Mouse (Mus musculus) hindbrain, embryonic 16.5 days (tissue): ENCODE results near the gene Emc9. TPM values are rescaled to one million over a fixed set of nuclear protein-coding genes. Genes with fewer than 3 reads are reported as not detected.
A peak's percentile ranks its signal among the peaks of the same experiment; 100 is the strongest.

Source experiments
- ATAC-seq: fragments of 200-750 bp; cut with Nextera tagmentation; 2 replicates; pipeline ENCODE4 v1.8.0; 2017; ENCODE audit warnings: moderate TSS enrichment, moderate library complexity
- H3K27ac ChIP-seq: fragments of 300-500 bp; sonication (generic); 2 replicates; pipeline ENCODE4 v1.5.1; 2014; ENCODE audit warnings: low read depth, mild to moderate bottlenecking, control low read depth, low read length, moderate library complexity
- H3K27me3 ChIP-seq: fragments of 300-500 bp; sonication (generic); replicated peaks from 2 replicates; pipeline ENCODE4 v1.6.1; 2014; ENCODE audit warnings: low read length; ENCODE audit not compliant: control insufficient read depth, insufficient read depth
- H3K36me3 ChIP-seq: fragments of 300-500 bp; sonication (generic); 2 replicates; pipeline ENCODE4 v1.6.1; 2014; ENCODE audit warnings: mild to moderate bottlenecking, low read length, moderate library complexity, mixed read lengths; ENCODE audit not compliant: control insufficient read depth, insufficient read depth
- H3K4me1 ChIP-seq: fragments of 300-500 bp; sonication (generic); 2 replicates; pipeline ENCODE4 v1.6.1; 2014; ENCODE audit warnings: low read depth, low read length; ENCODE audit not compliant: control insufficient read depth, insufficient read depth
- H3K4me2 ChIP-seq: fragments of 300-500 bp; sonication (generic); 2 replicates; pipeline ENCODE4 v1.6.1; 2014; ENCODE audit warnings: mild to moderate bottlenecking, low read length, control low read depth, moderate library complexity
- H3K4me3 ChIP-seq: fragments of 300-500 bp; sonication (generic); 2 replicates; pipeline ENCODE4 v1.5.1; 2014; ENCODE audit warnings: mild to moderate bottlenecking, low read length, control low read depth, moderate library complexity
- H3K9ac ChIP-seq: fragments of 300-500 bp; sonication (generic); 2 replicates; pipeline ENCODE4 v1.6.1; 2014; ENCODE audit warnings: low read depth, mild to moderate bottlenecking, control low read depth, low read length, moderate library complexity
- H3K9me3 ChIP-seq: fragments of 300-500 bp; sonication (generic); 2 replicates; pipeline ENCODE4 v1.6.1; 2014; ENCODE audit warnings: mild to moderate bottlenecking, low read length, moderate library complexity; ENCODE audit not compliant: control insufficient read depth
- WGBS: fragments of 180-500 bp; shearing (Covaris S2); extraction: QIAGEN DNeasy Blood & Tissue Kit; methylation state at CpG from one replicate; pipeline ENCODE4 v1.1.7; 2014; 5-methylcytosine and 5-hydroxymethylcytosine counted together
- polyA plus RNA-seq: library from polyadenylated mRNA; unstranded; fragments of >200 nt; fragmentation: Nextera tagmentation; extraction: Ambion mirVana; gene quantifications from 2 replicates; pipeline ENCODE4 v1.2.1, GENCODE M21; 2015

Gene Emc9
- polyA plus RNA-seq, 1 experiment from 2014 or later = 64.2 TPM

DNA sequence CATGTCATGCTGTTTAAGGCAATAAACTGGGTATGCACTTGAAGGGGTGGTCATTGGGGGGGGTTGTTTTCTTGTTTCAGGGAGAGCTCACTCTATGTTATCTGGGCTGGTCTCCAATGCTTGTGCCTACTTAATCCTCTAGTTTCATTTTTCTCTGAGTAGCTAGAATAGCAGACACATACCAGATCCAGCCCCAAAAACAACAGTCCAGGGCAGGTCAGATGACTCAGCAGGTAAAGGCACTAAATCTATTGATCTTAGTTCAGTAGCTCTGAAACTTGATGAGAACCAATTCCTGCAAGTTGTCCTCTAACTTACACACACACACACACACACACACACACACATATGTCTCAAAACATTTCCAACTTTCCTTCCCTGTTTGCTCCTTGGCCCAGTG lies 13.3 kb downstream of the Emc9 start:
- no peak for ATAC-seq
- Histone ChIP-seq H3K27ac (no peak overlapping the region), H3K4me3 (no peak overlapping the region), H3K9ac (no peak overlapping the region), H3K4me2 (no peak overlapping the region), H3K36me3 (peaks cover 9% of the 10 kb centered on the region), H3K27me3 (no peaks in the 10 kb centered on the region), H3K9me3 (no peaks in the 10 kb centered on the region), H3K4me1 (no peaks in the 10 kb centered on the region)

DNA sequence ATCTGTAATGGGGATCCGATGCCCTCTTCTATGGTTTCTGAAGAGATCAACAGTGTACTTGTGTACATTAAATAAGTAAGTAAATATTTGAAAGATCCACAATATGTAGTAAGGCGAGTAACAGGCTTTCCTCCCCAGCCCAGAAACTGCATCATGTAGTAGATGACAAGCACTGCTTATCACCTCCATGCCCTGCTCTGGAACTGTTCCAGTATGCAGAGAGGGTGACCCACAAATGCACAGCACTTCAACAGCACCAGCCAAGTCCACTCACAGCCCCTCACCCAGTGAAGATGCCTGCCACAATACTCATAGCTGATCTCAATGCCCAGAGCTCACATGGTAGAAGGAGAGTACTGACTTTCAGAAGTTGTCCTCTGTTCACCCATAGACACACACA lies 14.5 kb downstream of the Emc9 start:
- WGBS = 89% methylated on average over 2 of the region's 2 CpGs
- Histone ChIP-seq H3K9ac (no peak overlapping the region), H3K27me3 (no peaks in the 10 kb centered on the region), H3K9me3 (no peaks in the 10 kb centered on the region), H3K36me3 (peaks cover 20% of the 10 kb centered on the region), H3K4me1 (no peaks in the 10 kb centered on the region), H3K4me3 (no peak overlapping the region), H3K4me2 (no peak overlapping the region), H3K27ac (no peak overlapping the region)
- no peak for ATAC-seq

DNA sequence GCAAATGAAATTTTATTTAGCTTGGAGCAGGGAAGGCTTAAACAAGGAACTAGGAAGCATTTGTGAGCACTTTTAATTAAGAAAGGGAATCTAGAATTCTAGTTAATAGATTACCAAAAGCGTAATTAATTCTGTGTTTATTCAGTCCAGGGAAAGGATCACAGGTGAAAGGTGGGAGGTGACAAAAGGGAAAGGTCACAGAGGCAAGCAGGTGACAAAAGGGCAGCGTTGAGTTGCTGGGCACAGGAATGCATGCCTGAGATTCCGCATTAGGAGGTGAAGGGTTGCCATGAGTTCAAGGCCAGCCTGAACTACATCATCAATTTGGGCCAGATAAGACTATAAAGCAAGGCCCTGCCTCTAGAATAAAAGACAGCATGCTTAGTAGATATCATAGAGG lies 17.6 kb downstream of the Emc9 start:
- H3K27ac ChIP-seq = no peak overlapping the region
- H3K4me3 ChIP-seq = no peak overlapping the region
- peaks cover 30% of the 10 kb centered on the region for H3K36me3 ChIP-seq
- H3K4me1 ChIP-seq = no peaks in the 10 kb centered on the region
- no peaks in the 10 kb centered on the region for H3K27me3 ChIP-seq
- no peaks in the 10 kb centered on the region for H3K9me3 ChIP-seq
- WGBS = 86% methylated on average over 3 of the region's 3 CpGs
- no peak overlapping the region for H3K4me2 ChIP-seq
- H3K9ac ChIP-seq = no peak overlapping the region
- ATAC-seq = no peak

DNA sequence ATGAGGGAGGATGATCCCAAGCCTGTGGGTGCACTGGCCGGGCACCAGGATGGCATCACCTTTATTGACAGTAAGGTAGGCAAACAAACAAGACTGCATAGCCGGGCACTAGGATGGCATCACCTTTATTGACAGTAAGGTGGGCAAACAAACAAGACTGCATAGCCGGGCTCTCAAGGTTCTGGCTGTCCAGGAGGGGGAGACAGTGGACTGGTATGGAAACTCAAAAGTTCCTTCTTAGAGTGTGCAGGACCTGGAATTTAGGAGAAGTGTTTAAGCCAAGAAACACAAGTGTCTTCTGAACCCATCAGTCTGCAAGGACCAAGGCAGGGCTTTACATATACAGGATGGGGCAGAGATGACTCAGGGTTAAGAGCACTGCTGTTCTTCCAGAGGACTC lies 19.4 kb downstream of the Emc9 start:
- H3K4me1 ChIP-seq = peaks cover 13% of the 10 kb centered on the region
- no peak overlapping the region for H3K4me2 ChIP-seq
- H3K27me3 ChIP-seq = no peaks in the 10 kb centered on the region
- H3K9ac ChIP-seq = no peak overlapping the region
- ATAC-seq = no peak
- H3K27ac ChIP-seq = no peak overlapping the region
- peaks cover 30% of the 10 kb centered on the region for H3K36me3 ChIP-seq
- no peaks in the 10 kb centered on the region for H3K9me3 ChIP-seq
- H3K4me3 ChIP-seq = no peak overlapping the region
- 83% methylated on average over 3 of the region's 3 CpGs for WGBS

DNA sequence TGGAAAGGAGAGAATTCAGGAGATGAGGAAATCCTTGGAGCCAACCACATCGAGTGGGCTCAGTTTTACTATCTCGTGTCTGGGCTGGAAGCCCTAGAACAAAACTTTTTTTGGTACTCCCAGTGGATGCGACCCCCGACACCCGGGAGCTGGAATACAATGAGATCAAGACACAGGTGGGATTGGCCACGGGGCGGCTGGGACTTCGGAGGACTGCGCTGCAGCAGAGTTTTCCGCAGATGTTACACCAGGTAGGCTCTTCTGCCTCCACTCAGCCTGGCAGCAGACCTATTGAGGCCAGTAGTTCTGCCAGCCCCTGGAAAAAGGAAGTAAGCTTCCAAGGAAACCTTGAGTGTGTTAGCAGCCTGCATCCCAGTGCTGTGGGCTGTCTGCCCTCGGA lies 21.9 kb downstream of the Emc9 start:
- no peak for ATAC-seq
- 93% methylated on average over 11 of the region's 11 CpGs for WGBS
- H3K27ac ChIP-seq = no peak overlapping the region
- H3K36me3 ChIP-seq = peaks cover 24% of the 10 kb centered on the region
- no peak overlapping the region for H3K4me2 ChIP-seq
- H3K9ac ChIP-seq = no peak overlapping the region
- no peaks in the 10 kb centered on the region for H3K27me3 ChIP-seq
- H3K4me1 ChIP-seq = peaks cover 15% of the 10 kb centered on the region
- no peak overlapping the region for H3K4me3 ChIP-seq
- H3K9me3 ChIP-seq = no peaks in the 10 kb centered on the region

DNA sequence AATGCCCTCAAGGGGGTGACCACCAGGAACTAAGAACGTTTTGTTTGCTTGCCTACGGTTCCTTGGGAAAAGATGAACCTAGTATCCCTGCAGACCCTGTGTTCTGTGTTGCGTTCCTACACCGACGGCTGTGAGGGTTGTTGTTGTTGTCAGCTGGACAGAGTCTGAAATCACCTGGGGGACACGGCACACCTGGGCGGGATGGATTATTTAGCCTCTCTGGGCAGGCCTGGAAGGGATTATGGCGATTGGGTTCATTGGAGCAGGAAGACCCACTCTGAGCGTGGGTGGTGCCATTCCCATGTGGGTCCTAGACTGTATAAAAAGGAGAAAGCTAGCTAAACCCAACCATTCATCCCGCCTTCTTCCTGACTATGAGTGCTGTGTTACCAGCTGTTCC lies 23.2 kb downstream of the Emc9 start:
- Histone ChIP-seq H3K9me3 (no peaks in the 10 kb centered on the region), H3K9ac (no peak overlapping the region), H3K36me3 (peaks cover 22% of the 10 kb centered on the region), H3K4me3 (no peak overlapping the region), H3K4me1 (peaks cover 15% of the 10 kb centered on the region), H3K27ac (no peak overlapping the region), H3K27me3 (no peaks in the 10 kb centered on the region), H3K4me2 (no peak overlapping the region; the same call in 1 of the 2 replicates)
- no peak for ATAC-seq
- 87% methylated on average over 10 of the region's 10 CpGs for WGBS

DNA sequence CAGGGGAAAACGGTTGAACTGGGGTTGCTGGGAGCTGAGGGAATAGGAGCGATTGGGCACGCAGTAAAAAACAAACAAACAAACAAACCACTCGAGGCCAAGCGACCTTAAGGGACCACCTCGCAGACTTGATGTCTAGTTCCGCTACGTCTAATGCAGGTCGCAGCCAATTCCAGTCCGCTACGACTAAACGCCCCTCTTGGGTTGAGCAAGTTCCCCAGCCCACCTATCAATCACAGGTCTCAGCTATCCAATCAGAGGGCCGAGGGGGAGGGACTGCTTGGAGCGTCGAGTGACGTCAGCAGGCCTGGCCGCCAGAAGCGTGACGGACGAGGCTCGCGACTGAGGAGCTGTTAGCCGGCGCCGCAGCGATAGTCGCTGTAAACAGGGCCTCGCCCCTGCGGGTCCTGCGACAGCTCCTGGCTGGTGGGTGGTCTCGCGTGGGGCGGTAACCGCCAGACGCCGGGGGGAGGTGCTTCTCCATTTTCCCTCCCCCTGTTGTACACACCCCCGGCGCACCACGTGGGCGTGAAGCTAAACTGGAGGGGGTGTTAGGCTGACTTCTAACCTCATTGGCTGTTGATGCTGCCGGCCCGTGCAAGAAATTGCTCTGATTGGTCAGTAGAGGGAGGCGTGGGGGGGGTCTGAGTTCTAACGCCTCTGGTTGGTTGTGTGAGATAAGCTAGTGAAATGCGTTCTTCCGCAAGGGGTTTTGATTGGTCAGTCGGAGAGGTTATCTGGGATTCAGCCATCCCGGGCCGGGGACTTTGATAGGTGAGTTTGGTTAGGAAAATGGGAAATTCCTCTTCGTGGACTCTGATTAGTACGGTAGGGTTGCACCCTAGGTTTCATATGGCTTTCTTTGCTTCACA lies 24.7 kb downstream of the Emc9 start, which contains the start of gene A730061H03Rik:
Gene A730061H03Rik, minus strand, starts transcription at position 205 of the 872 bp plus-strand sequence.
- Histone ChIP-seq H3K9me3 (no peaks in the 10 kb centered on the region), H3K4me1 (peaks cover 15% of the 10 kb centered on the region), H3K4me3 (peak within 1 kb of the TSS; percentile 67), H3K27me3 (no peaks in the 10 kb centered on the region), H3K27ac (peak within 1 kb of the TSS; percentile 98), H3K9ac (peak within 1 kb of the TSS; percentile 88), H3K4me2 (peak within 1 kb of the TSS; percentile 87), H3K36me3 (peaks cover 8% of the 10 kb centered on the region)
- whole genome bisulfite sequencing = under 1% methylated on average over 47 of the region's 51 CpGs
- ATAC-seq = peak; percentile 96

DNA sequence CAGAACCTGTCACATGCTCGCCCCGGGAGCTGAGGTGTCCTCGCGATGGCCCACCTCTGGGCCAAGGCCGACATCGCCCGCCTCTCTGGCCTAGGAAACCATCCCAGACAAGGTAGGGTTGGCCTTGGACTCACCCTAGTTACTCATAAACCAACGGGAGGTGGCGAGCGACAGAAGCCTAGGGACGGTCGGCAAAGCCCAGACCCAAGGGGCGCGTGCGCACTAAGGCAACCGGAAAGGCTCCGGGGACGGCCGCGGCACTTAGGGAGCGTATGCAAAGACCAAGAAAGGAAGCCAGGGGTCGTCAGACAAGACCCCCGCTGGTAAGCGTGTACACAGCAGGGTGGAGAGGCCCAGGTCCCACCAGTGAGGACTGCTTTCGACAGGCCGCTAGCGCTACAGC lies 25.3 kb downstream of the Emc9 start, which contains the start of gene Dcaf11:
Gene Dcaf11, plus strand, starts transcription at position 208 of the 403 bp plus-strand sequence.
- WGBS = under 1% methylated on average over 27 of the region's 27 CpGs
- H3K4me1 ChIP-seq = peaks cover 15% of the 10 kb centered on the region
- H3K36me3 ChIP-seq = peaks cover 5% of the 10 kb centered on the region
- H3K9ac ChIP-seq = peak within 1 kb of the TSS; percentile 88
- peak; percentile 76 for ATAC-seq
- peak within 1 kb of the TSS; percentile 87 for H3K4me2 ChIP-seq
- H3K27me3 ChIP-seq = no peaks in the 10 kb centered on the region
- peak within 1 kb of the TSS; percentile 98 for H3K27ac ChIP-seq
- H3K9me3 ChIP-seq = no peaks in the 10 kb centered on the region
- peak within 1 kb of the TSS; percentile 67 for H3K4me3 ChIP-seq

DNA sequence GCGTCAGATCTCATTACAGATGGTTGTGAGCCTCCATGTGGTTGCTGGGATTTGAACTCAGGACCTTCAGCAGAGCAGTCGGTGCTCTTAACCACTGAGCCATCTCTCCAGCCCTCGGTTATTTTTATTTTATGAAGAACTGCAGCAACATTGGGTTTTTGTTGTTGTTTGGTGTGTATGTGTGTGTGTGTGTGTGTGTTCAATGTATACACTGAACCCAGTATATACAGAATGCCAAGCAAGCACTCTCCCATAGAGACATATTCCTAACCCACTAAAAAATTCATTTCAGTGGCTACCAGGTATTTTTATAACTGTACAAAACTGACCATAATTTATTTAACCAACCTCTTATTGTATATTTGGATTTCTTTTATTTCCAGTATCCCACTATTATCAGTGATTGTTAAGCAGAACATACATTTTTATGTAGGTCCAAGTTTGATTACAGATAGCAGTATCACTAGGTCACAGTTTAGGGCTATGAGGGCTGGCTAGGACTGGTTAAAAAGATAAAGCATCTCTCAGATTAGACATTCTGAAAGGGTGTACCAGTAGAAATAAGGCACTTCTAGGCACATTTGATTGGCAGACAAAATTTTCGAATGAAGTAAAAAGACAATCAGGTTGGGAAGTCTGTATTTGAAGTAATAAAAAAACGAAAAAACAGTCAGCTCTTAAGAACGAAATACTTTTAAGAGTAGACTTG lies 26.2 kb downstream of the Emc9 start:
- 62% methylated on average over 6 of the region's 6 CpGs for WGBS
- H3K27ac ChIP-seq = no peak overlapping the region; the same call in 1 of the 2 replicates

More for the DNA sequence above, 26.2 kb downstream of the Emc9 start:
- H3K9me3 ChIP-seq = no peaks in the 10 kb centered on the region
- ATAC-seq = no peak
- peaks cover 15% of the 10 kb centered on the region for H3K4me1 ChIP-seq
- H3K9ac ChIP-seq = no peak overlapping the region; the same call in 1 of the 2 replicates
- H3K27me3 ChIP-seq = no peaks in the 10 kb centered on the region
- H3K36me3 ChIP-seq = peaks cover 5% of the 10 kb centered on the region; the same call in 1 of the 2 replicates
- H3K4me3 ChIP-seq = peak overlapping the region; percentile 67; the same call in 1 of the 2 replicates
- peak overlapping the region; percentile 68 for H3K4me2 ChIP-seq
